Mouse (Mus musculus) CH12.LX (cell line): ENCODE measurements around the gene Zc3h4.

ENCODE experiments used
- CHD2 ChIP-seq: IDR thresholded peaks from 2 replicates; pipeline ENCODE4 v1.6.1; 2011; ENCODE audit warnings: low read length, improper control_type of control experiment
- CTCF ChIP-seq, 2 experiments: IDR thresholded peaks in 1 of 2; conservative IDR thresholded peaks in 1 of 2; 2 replicates each; pipeline ENCODE4 v1.5.1; 2011 to 2012; ENCODE audit warnings: low read depth in 2 of 2, low read length in 2 of 2, improper control_type of control experiment in 1 of 2, inconsistent platforms in 1 of 2, mild to moderate bottlenecking in 1 of 2, moderate library complexity in 1 of 2
- EP300 ChIP-seq: IDR thresholded peaks from 2 replicates; pipeline ENCODE4 v1.6.1; 2011; ENCODE audit warnings: low read length, improper control_type of control experiment
- HCFC1 ChIP-seq: IDR thresholded peaks from 2 replicates; pipeline ENCODE4 v1.6.1; 2012; ENCODE audit warnings: low read depth, mild to moderate bottlenecking, inconsistent platforms, low read length, improper control_type of control experiment
- NELFE ChIP-seq: IDR thresholded peaks from 2 replicates; pipeline ENCODE4 v1.6.1; 2011; ENCODE audit warnings: low read depth, low read length, improper control_type of control experiment
- NRF1 ChIP-seq: IDR thresholded peaks from 2 replicates; pipeline ENCODE4 v1.6.1; 2014; ENCODE audit warnings: low read depth, mild to moderate bottlenecking, inconsistent platforms, low read length, improper control_type of control experiment, moderate library complexity
- PAX5 ChIP-seq: IDR thresholded peaks from 2 replicates; pipeline ENCODE4 v1.6.1; 2012; ENCODE audit warnings: low read length, inconsistent platforms, mixed read lengths
- RCOR1 ChIP-seq: conservative IDR thresholded peaks from 2 replicates; pipeline ENCODE4 v1.6.1; 2012; ENCODE audit warnings: low read depth, mild to moderate bottlenecking, inconsistent platforms, low read length, improper control_type of control experiment
- SMC3 ChIP-seq: IDR thresholded peaks from 2 replicates; pipeline ENCODE4 v1.6.1; 2011; ENCODE audit warnings: low read depth, low read length, improper control_type of control experiment
- ZC3H11A ChIP-seq: IDR thresholded peaks from 2 replicates; pipeline ENCODE4 v1.6.1; 2012; ENCODE audit warnings: low read depth, mild to moderate bottlenecking, inconsistent platforms, low read length, improper control_type of control experiment
- ZKSCAN1 ChIP-seq: IDR thresholded peaks from 2 replicates; pipeline ENCODE4 v1.6.1; 2012; ENCODE audit warnings: low read depth, inconsistent platforms, low read length, improper control_type of control experiment, borderline replicate concordance
- ZNF384 ChIP-seq: IDR thresholded peaks from 2 replicates; pipeline ENCODE4 v1.6.1; 2012; ENCODE audit warnings: low read depth, low read length, improper control_type of control experiment, inconsistent platforms

DNA sequence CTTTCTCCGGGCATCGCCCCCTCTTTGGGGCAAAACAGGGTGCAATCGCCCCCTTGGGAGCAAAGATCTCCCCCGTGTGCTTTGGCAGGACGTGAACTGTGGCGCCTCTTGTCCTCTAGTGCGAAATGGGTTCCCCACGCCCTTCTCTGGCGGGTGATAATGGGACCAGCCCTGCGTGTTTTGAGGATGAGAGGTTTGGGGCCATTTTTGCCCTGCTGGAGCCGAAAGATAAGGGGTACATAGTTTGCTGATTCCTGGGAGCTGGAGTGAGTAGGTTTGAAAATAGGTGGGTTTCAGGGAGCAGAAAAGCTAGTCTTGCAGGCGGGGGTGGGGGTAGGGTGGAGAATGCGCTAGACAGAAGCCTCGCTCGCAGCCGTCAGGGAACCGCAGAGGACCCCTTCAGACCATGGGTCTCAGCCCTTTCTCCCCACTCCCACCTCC, 1.3 kb downstream of the Zc3h4 start:
- TF ChIP-seq NELFE = no peak
- TF ChIP-seq NRF1 = no peak
- no peak for TF ChIP-seq CHD2
- no peak for TF ChIP-seq PAX5
- no peak for TF ChIP-seq ZC3H11A
- TF ChIP-seq SMC3 = no peak
- no peak for TF ChIP-seq CTCF (conservative IDR thresholded peaks at IDR 0.05 in 1 of 2, IDR thresholded peaks at IDR 0.05 in 1 of 2; ENCODE audit: low read depth in 2 of 2, low read length in 2 of 2)
- TF ChIP-seq HCFC1 = no peak
- TF ChIP-seq EP300 = no peak
- TF ChIP-seq ZKSCAN1 = no peak
- TF ChIP-seq RCOR1 = no peak
- TF ChIP-seq ZNF384 = no peak
